Mouse (Mus musculus) testis, postnatal 10 days (tissue): Measurements from ENCODE around the gene Magi2.

Experiments
- DNase-seq: peaks from one replicate; pipeline ENCODE4 v3.0.0; 2021; ENCODE audit warnings: low spot score

The Magi2 gene

DNA sequence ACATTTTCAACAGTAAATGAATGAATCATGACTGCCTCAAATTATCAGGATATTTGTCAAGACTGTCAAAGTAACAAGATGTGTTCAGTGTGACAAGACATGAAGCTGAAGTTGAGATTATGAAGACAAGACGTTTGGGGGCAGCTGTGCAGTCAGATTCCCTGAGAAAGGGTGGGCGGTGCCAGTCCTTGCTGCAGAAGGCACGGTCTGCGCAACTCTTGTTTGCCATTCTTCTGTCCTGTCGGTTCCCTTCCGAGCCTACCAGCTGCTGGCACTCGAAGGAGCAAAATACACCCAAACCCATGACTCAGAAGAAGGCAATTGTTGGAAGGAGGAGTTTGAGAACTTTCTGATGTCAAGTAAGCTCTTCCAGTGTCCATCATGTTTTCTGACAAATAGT, 852.1 kb downstream of the Magi2 start:
- no peak for DNase-seq

- DNase-seq = no peak
These were observed 853.9 kb downstream of the Magi2 start for GRCm38 (mm10) chr5:20080605-20081309.

DNA sequence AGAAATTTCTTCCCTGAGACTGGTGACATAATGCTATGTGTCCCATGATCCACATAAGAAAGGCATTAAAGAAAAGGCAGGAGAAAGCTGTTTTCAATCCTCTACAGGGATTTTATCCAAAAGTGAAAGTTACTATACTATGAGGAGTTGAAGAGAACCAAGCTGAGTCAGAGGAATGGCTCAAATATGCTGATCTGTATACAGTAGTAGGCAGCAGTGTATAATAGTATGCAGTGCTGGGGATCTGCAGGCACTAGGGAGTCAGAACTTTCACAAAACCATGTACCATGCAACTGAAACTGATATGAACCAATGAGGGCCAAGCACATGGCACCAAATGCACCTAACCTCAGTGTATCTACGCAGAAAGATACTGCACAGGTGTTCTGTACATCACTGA, 855.5 kb downstream of the Magi2 start:
- no peak for DNase-seq

DNA sequence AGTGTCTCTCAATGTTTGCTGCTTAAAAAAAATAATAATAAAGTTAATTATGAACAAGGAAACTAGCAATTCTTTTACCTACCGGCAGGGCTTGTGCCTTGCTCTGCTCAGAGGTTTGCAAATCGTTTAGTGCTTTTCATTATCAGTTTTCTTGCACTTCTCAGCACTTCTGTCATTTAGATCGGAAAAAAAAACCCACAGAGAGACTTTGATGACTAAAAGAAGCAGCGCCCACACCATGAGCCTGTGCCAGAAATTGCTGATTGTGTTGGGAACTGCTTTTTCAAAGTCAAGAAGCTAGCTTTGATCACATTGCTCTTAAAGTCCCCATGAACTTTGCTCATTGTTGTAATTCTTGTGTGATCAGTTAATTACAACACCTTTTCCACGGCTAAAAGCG, 860.2 kb downstream of the Magi2 start:
- DNase-seq = no peak

GRCm38 (mm10) chr5:20103869-20104268, 877.0 kb downstream of the Magi2 start:
- DNase-seq = no peak

DNA sequence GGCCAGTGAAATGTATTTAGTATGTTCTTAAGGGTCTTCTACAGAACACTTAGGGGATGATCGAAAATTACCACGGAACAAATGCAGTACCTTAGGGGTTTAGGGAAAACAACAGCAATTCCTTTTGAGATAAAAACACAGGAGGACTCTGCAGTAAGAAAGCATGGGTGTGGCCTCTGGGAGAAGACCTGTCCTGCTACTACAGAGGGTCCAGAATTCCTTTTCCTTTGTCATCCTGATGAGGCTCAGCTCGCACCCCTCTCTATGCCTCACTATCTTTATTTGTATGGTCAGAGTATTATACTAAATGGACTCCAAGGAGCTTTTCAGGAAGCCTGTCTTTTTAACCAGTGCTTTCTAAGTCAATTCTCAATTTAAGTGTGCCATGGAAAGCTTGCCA, 877.7 kb downstream of the Magi2 start:
- DNase-seq = no peak

GRCm38 (mm10) chr5:20109496-20109895, 882.7 kb downstream of the Magi2 start:
- DNase-seq = no peak

DNA sequence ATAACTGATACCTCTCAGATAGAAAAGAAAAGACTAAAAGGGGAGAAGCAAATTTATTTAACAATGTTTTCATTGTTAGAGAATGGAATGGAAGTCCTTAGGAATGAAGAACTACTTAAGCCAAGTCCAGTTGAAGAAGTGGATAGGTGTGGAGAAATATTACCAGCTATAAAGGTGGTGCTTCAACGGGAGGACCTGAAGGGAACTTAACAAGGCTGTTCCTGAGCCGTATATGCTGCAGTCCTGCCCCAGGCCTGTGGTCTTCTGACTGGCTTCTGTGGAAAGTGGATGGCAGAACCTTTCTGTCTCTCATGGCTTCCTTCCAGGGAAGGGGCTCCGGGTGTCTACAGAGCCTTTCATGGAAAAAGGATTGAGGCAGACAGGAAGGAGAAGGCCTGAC, 890.3 kb downstream of the Magi2 start:
- DNase-seq = no peak

- no peak for DNase-seq
These were observed 913.4 kb downstream of the Magi2 start for GRCm38 (mm10) chr5:20140235-20140634.

- no peak for DNase-seq
These were observed 914.0 kb downstream of the Magi2 start for GRCm38 (mm10) chr5:20140662-20141444.

GRCm38 (mm10) chr5:20153359-20154125, 926.7 kb downstream of the Magi2 start:
- DNase-seq = no peak

- DNase-seq = no peak
These were observed 969.9 kb downstream of the Magi2 start for GRCm38 (mm10) chr5:20196765-20197164.

DNA sequence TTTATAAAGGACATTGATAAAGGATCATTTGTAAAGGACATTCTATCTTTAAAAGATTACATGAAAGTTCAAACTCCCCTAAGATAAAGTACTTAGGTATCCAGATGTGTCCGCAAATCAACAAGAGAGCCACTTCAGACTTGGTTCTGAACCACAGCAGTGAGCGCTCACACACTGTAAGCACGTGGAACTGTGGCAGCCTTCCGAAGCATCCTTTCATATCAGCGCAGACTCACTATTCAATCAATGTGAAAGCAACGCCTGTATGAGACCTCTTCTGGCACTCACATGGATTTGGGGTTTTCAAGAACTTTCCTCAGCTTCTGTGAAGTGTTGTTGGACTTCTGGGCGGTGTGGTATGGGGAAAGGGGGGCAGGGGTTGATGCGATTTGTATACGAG, 970.6 kb downstream of the Magi2 start:
- no peak for DNase-seq

DNA sequence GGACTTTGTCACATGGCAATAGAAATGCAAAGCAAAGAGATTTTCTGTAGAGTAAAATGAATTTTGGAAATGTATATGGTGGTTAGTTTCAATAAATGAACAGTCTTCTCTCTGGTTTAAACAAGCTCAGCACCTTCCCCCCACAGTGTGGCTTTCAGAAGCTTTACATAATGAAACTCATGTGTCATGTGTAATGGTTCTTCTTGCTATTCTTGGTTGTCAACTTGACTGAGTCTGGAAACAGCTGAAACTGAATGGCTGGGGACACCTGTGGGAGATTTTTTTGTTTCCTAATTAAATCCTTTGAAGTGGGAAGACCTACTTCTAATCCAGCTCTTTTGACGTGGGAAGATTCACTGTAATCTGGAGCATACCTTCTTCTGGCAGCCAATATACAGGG, 974.5 kb downstream of the Magi2 start:
- DNase-seq = no peak

GRCm38 (mm10) chr5:20208110-20208509, 981.3 kb downstream of the Magi2 start:
- no peak for DNase-seq

GRCm38 (mm10) chr5:20213299-20213698, 986.5 kb downstream of the Magi2 start:
- DNase-seq = no peak

- no peak for DNase-seq
These were observed 999.8 kb downstream of the Magi2 start for GRCm38 (mm10) chr5:20226471-20227210.

DNA sequence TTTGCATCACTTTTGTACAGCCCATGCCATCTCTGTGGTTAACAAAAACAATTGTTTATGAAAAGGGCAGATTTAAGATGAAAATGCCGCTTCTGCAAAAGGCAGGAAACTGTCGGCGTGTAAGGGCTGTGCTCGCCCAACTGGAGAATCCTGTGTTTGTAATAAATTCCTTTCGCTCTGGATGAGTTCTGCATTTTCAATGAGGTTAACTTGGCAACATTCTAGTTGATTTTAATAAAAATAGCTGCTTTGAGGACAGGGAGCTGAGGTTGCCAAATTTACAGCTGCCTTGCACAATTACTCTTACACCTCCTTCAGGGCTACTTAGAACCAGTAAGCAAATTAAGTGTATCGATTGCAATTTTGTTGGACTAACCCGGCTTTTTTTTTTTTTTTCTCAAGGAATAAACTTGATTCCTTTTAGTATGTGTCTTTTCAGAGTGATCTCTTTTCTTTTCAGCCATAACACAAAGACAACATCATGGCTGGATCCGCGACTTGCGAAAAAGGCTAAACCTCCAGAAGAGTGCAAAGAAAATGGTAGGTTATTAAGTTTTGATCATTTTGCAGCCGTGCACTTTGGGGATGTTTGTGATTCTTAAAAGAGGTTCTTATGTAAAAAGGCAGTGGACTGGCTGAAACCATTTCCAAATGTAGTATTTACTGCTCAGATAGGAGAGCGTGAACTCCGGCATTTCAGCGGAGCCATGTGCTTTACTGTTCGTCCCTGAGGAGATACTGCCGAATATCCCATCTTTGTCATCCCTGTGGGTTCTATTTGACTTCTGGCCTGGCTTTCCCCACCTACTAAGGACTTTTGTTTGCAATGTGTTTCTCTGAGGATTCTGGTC, 1001.3 kb downstream of the Magi2 start:
- DNase-seq = no peak

- no peak for DNase-seq
These were observed 1005.1 kb downstream of the Magi2 start for GRCm38 (mm10) chr5:20231908-20232307.

DNA sequence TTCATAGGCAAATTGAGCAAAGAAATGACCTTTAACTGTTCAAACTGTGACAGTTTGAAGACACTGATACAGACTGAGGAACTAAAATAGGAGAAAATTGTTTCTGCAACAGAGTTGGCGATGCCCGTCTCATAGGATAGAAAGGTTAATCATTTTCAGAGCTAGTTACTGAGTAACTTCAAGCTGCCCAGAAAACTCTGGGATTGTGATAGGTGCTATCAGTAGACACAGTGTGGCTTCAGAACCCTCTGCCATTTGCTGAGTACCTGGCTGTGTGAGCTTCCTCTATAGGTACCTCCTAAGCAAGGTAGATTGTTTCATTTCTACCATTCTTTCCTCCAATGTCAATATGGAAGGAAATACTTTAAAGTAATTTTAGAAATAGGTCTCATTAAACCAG, 1014.7 kb downstream of the Magi2 start:
- no peak for DNase-seq

- no peak for DNase-seq
These were observed 1015.7 kb downstream of the Magi2 start for GRCm38 (mm10) chr5:20242496-20242895.
